Mouse (Mus musculus) embryo, embryonic 10 days (tissue): ENCODE results near the gene Spns3.
A peak's percentile ranks its signal among the peaks of the same experiment; 100 is the strongest.

Experiments
- DNase-seq: peaks from one replicate; pipeline ENCODE4 v3.0.0-alpha.2; 2015; ENCODE audit warnings: low spot score

Spns3 gene

GRCm38 (mm10) chr11:72514967-72515366 lies 35.3 kb downstream of the Spns3 start:
- DNase-seq: no peak

- DNase-seq: no peak
These were observed 41.7 kb downstream of the Spns3 start for GRCm38 (mm10) chr11:72508651-72509050.

GRCm38 (mm10) chr11:72507651-72508050 lies 42.7 kb downstream of the Spns3 start:
- no peak for DNase-seq

- no peak for DNase-seq
These were observed 46.1 kb downstream of the Spns3 start for GRCm38 (mm10) chr11:72504016-72504797.

- DNase-seq: no peak
These were observed 46.8 kb downstream of the Spns3 start for GRCm38 (mm10) chr11:72503501-72503921.

GRCm38 (mm10) chr11:72502236-72502635 lies 48.1 kb downstream of the Spns3 start:
- DNase-seq: no peak

GRCm38 (mm10) chr11:72501426-72502002 lies 48.8 kb downstream of the Spns3 start:
- no peak for DNase-seq

- DNase-seq: no peak
These were observed 50.2 kb downstream of the Spns3 start for GRCm38 (mm10) chr11:72500139-72500538.

- no peak for DNase-seq
These were observed 52.9 kb downstream of the Spns3 start for GRCm38 (mm10) chr11:72497367-72497766.

- DNase-seq: no peak
These were observed 53.5 kb downstream of the Spns3 start for GRCm38 (mm10) chr11:72496775-72497174.

GRCm38 (mm10) chr11:72496066-72496465 lies 54.2 kb downstream of the Spns3 start:
- no peak for DNase-seq

GRCm38 (mm10) chr11:72494046-72494988 lies 56.0 kb downstream of the Spns3 start:
- DNase-seq: peak; percentile 83

GRCm38 (mm10) chr11:72491130-72491960 lies 59.0 kb downstream of the Spns3 start:
- no peak for DNase-seq

GRCm38 (mm10) chr11:72489881-72490301 lies 60.4 kb downstream of the Spns3 start, which contains the start of gene Spns2:
Spns2 (minus strand) TSS chr11:72489904.
- peak; percentile 93 for DNase-seq

GRCm38 (mm10) chr11:72489397-72489796 lies 60.9 kb downstream of the Spns3 start:
- DNase-seq: no peak

- peak; percentile 35 for DNase-seq
These were observed 61.5 kb downstream of the Spns3 start for GRCm38 (mm10) chr11:72488753-72489271.

GRCm38 (mm10) chr11:72487739-72488138 lies 62.6 kb downstream of the Spns3 start:
- DNase-seq: no peak

GRCm38 (mm10) chr11:72487171-72487570 lies 63.1 kb downstream of the Spns3 start:
- DNase-seq: no peak

- no peak for DNase-seq
These were observed 64.3 kb downstream of the Spns3 start for GRCm38 (mm10) chr11:72485960-72486359.

GRCm38 (mm10) chr11:72485157-72485556 lies 65.1 kb downstream of the Spns3 start:
- no peak for DNase-seq

- no peak for DNase-seq
These were observed 65.8 kb downstream of the Spns3 start for GRCm38 (mm10) chr11:72484549-72484948.
